Mouse (Mus musculus): ENCODE results near the gene Cybrd1.

DNA sequence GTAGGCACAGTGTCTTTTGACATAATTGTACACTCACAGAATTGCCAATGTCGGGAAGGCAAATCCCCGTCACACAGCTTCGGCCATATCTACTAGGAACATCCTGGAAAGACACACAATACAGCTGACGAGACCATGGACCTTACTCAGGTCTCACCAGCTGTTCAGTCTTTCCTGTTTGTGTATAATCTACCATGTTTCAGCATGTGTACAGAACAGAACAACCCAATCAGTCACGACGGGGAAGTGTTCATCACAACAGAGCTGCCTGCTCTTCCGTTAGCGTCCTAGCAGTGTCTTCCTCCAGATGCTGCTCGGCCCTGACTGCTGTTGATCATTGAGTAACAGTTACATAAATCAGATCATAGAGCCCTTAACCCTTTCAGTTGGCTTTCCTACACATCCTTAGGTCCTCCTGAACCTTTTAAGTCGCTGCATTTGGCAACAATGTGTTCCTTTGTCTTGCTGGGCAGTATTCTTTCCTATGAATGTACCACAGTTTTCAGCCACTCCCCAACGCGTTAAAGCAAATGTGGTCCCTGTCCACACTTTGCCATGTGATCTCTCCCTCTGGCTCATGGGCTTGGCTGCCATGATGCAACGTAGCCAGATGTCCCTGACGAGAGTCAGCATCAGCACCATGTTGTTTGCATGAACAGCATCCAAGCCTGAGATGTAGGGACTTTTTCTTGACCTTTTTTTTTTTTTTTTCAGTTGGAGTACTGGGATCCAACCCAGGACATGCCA is 12.1 kb upstream of the Cybrd1 start:
- TF ChIP-seq CTCF (IDR thresholded peaks at IDR 0.05; ENCODE audit: borderline replicate concordance, control insufficient read depth, extremely low read depth, insufficient read depth, low read length, poor library complexity) (no peak), POLR2A (IDR thresholded peaks at IDR 0.05; ENCODE audit: control insufficient read depth, extremely low read depth, insufficient read depth, low read length, poor library complexity) (no peak)
